ENCODE assay signal across 9 mouse cellular contexts in genomic region chr13:44581947-44582766, GRCm38 (mm10).
DNase-seq lines count a peak whose midpoint lies in the region; ATAC-seq lines count a peak whose summit lies in the region.
"Had no signal": no experiment of that assay in that cellular context is flagged by ENCODE, and none has a peak within 500 bp of the region (broad histone marks: within the 10 kb centered on the region; RNA-seq: fewer than 3 reads in every experiment).

No protein-coding gene starts in this region.

- H3K36me3 ChIP-seq in forebrain, embryonic 16.5 days (ENCODE audit: control insufficient read depth, insufficient read depth), result no peaks in the 10 kb centered on the region
- no peaks in the 10 kb centered on the region for H3K36me3 ChIP-seq in limb, embryonic 13.5 days
- no peaks in the 10 kb centered on the region for H3K36me3 ChIP-seq in neural tube, embryonic 11.5 days (ENCODE audit: control insufficient read depth, insufficient read depth, low read length)

- no peaks in the 10 kb centered on the region for H3K27me3 ChIP-seq in forebrain, embryonic 16.5 days (replicated peaks; ENCODE audit: control insufficient read depth, insufficient read depth, low read length)
- no peaks in the 10 kb centered on the region; the same call in 1 of the 2 replicates for H3K27me3 ChIP-seq in limb, embryonic 13.5 days
- H3K27me3 ChIP-seq in neural tube, embryonic 11.5 days (ENCODE audit: control insufficient read depth, insufficient read depth, low read length), result no peaks in the 10 kb centered on the region

- H3K27ac ChIP-seq in forebrain, embryonic 16.5 days (ENCODE audit: low read length), result no peak overlapping the region
- no peak overlapping the region for H3K27ac ChIP-seq in limb, embryonic 13.5 days
- H3K27ac ChIP-seq in neural tube, embryonic 11.5 days (ENCODE audit: low read depth, low read length), result no peak overlapping the region
- H3K27ac ChIP-seq: stomach, postnatal 0 days had no signal

- ATAC-seq in forebrain, embryonic 16.5 days, result no peak; the same call in 1 of the 2 replicates
- ATAC-seq in limb, embryonic 13.5 days (ENCODE audit: low FRiP score, low read depth), result no peak
- no peak for ATAC-seq in neural tube, embryonic 11.5 days (ENCODE audit: insufficient read depth, low FRiP score, low TSS enrichment)

- WGBS in forebrain, embryonic 16.5 days, result 15% methylated on average over 23 of the region's 23 CpGs
- WGBS in limb, embryonic 13.5 days, result 17% methylated on average over 23 of the region's 23 CpGs
- WGBS in neural tube, embryonic 11.5 days, result 23% methylated on average over 23 of the region's 23 CpGs

- peaks cover 17% of the 10 kb centered on the region for H3K4me1 ChIP-seq in forebrain, embryonic 16.5 days (replicated peaks; ENCODE audit: control insufficient read depth, insufficient read depth, low read length)
- H3K4me1 ChIP-seq in limb, embryonic 13.5 days, result peaks cover 52% of the 10 kb centered on the region
- H3K4me1 ChIP-seq in neural tube, embryonic 11.5 days (ENCODE audit: control insufficient read depth, insufficient read depth, low read length), result peaks cover 2% of the 10 kb centered on the region; the same call in 1 of the 2 replicates

- peak; percentile 20 to 28 for DNase-seq in heart, adult 9 months (ENCODE audit: low spot score in 2 of 2)
- no peak for DNase-seq in heart, postnatal 14 days
- no peak for DNase-seq in neural tube, embryonic 11.5 days (ENCODE audit: low spot score)
- DNase-seq in cerebellum, adult 11-12 months, result no peak
- no peak for DNase-seq in adrenal gland, postnatal 25 days
- DNase-seq in left cerebral cortex, adult 8-10 months (ENCODE audit: low spot score in 2 of 2), result no peak

- H3K4me3 ChIP-seq in forebrain, embryonic 16.5 days (replicated peaks; ENCODE audit: low read length), result peak overlapping the region; percentile 13
- H3K4me3 ChIP-seq in limb, embryonic 13.5 days, result no peak overlapping the region; the same call in 1 of the 2 replicates
- H3K4me3 ChIP-seq in neural tube, embryonic 11.5 days (ENCODE audit: low read depth, low read length), result no peak overlapping the region

- H3K9ac ChIP-seq in forebrain, embryonic 16.5 days (replicated peaks; ENCODE audit: low read depth, low read length), result 0 out of 2 replicates have a peak overlapping the region, but pooled peaks have one; percentile 26
- no peak overlapping the region; the same call in 1 of the 2 replicates for H3K9ac ChIP-seq in limb, embryonic 13.5 days
- no peak overlapping the region for H3K9ac ChIP-seq in neural tube, embryonic 11.5 days (ENCODE audit: low read length)

- H3K4me2 ChIP-seq in forebrain, embryonic 16.5 days (ENCODE audit: low read length), result peak overlapping the region; percentile 48
- H3K4me2 ChIP-seq in limb, embryonic 13.5 days (replicated peaks), result peak overlapping the region; percentile 53
- 0 out of 2 replicates have a peak overlapping the region, but pooled peaks have one; percentile 3 for H3K4me2 ChIP-seq in neural tube, embryonic 11.5 days (ENCODE audit: low read depth)

- peaks cover 4% of the 10 kb centered on the region for H3K9me3 ChIP-seq in forebrain, embryonic 16.5 days (ENCODE audit: control insufficient read depth, low read length)
- H3K9me3 ChIP-seq in limb, embryonic 13.5 days, result peaks cover 9% of the 10 kb centered on the region
- H3K9me3 ChIP-seq in neural tube, embryonic 11.5 days (ENCODE audit: control insufficient read depth, low read length), result no peaks in the 10 kb centered on the region

- intact Hi-C loops in heart, postnatal 14 days (cut with DNase I), result no loop called here

Comparison
In these comparisons a context has a peak if more than half of its experiments do, and no peak if none do; other contexts are left out.
1. DNase-seq: peak in heart, adult 9 months (2 of 2); none in heart, postnatal 14 days (0 of 2), neural tube, embryonic 11.5 days (single experiment), cerebellum, adult 11-12 months (single experiment), adrenal gland, postnatal 25 days (single experiment) and left cerebral cortex, adult 8-10 months (0 of 2).
2. H3K4me2 ChIP-seq: peak in every context shown above with its lines; median percentile 53 in limb, embryonic 13.5 days; 48 in forebrain, embryonic 16.5 days; 3 in neural tube, embryonic 11.5 days.